Comparison of ENCODE assay signal across 21 mouse cellular contexts in genomic region chr12:72357667-72358420, GRCm38 (mm10). TPM values are rescaled to one million over a fixed set of nuclear protein-coding genes. Genes with fewer than 3 reads are reported as not detected.
A peak's percentile ranks its signal among the peaks of the same experiment; 100 is the strongest.
DNase-seq lines count a peak whose midpoint lies in the region; ATAC-seq lines count a peak whose summit lies in the region.
"Had no signal": no experiment of that assay in that cellular context is flagged by ENCODE, and none has a peak within 500 bp of the region (broad histone marks: within the 10 kb centered on the region; RNA-seq: fewer than 3 reads in every experiment).

No protein-coding gene starts in this region.

- H3K4me2 ChIP-seq in neural tube, embryonic 15.5 days = no peak overlapping the region
- no peak overlapping the region for H3K4me2 ChIP-seq in midbrain, embryonic 15.5 days
- H3K4me2 ChIP-seq: embryonic facial prominence, embryonic 12.5 days; forebrain, embryonic 12.5 days; heart, embryonic 11.5 days; limb, embryonic 13.5 days; liver, embryonic 12.5 days had no signal

- peaks cover 13% of the 10 kb centered on the region for H3K4me1 ChIP-seq in neural tube, embryonic 15.5 days
- peaks cover 10% of the 10 kb centered on the region for H3K4me1 ChIP-seq in midbrain, embryonic 15.5 days
- H3K4me1 ChIP-seq: limb, embryonic 13.5 days; liver, embryonic 12.5 days had no signal

- WGBS in neural tube, embryonic 15.5 days = 37% methylated on average over 11 of the region's 11 CpGs
- 49% methylated on average over 11 of the region's 11 CpGs for WGBS in midbrain, embryonic 15.5 days

- H3K4me3 ChIP-seq in neural tube, embryonic 15.5 days (replicated peaks) = no peak overlapping the region
- H3K4me3 ChIP-seq in midbrain, embryonic 15.5 days = no peak overlapping the region
- H3K4me3 ChIP-seq: embryonic facial prominence, embryonic 12.5 days; forebrain, embryonic 12.5 days; gastrocnemius, adult 2 months; limb, embryonic 13.5 days; liver, embryonic 12.5 days had no signal

- H3K27me3 ChIP-seq in neural tube, embryonic 15.5 days (replicated peaks) = no peaks in the 10 kb centered on the region
- no peaks in the 10 kb centered on the region for H3K27me3 ChIP-seq in midbrain, embryonic 15.5 days (replicated peaks)
- H3K27me3 ChIP-seq: embryonic facial prominence, embryonic 12.5 days; forebrain, embryonic 12.5 days; limb, embryonic 13.5 days; liver, embryonic 12.5 days had no signal

- ATAC-seq in neural tube, embryonic 15.5 days (ENCODE audit: low FRiP score) = no peak
- no peak for ATAC-seq in midbrain, embryonic 15.5 days (replicated peaks)
- ATAC-seq: intestine, postnatal 0 days; liver, embryonic 12.5 days had no signal

- no peak overlapping the region for H3K9ac ChIP-seq in neural tube, embryonic 15.5 days (replicated peaks)
- H3K9ac ChIP-seq in midbrain, embryonic 15.5 days = no peak overlapping the region
- H3K9ac ChIP-seq: embryonic facial prominence, embryonic 12.5 days; forebrain, embryonic 12.5 days; limb, embryonic 13.5 days; liver, embryonic 12.5 days had no signal

- H3K36me3 ChIP-seq in neural tube, embryonic 15.5 days = no peaks in the 10 kb centered on the region
- no peaks in the 10 kb centered on the region for H3K36me3 ChIP-seq in midbrain, embryonic 15.5 days (replicated peaks)
- H3K36me3 ChIP-seq: embryonic facial prominence, embryonic 12.5 days; forebrain, embryonic 12.5 days; limb, embryonic 13.5 days; liver, embryonic 12.5 days had no signal

- H3K27ac ChIP-seq in neural tube, embryonic 15.5 days (replicated peaks) = peak overlapping the region; percentile 15; the same call in 1 of the 2 replicates
- peak overlapping the region; percentile 42; the same call in 1 of the 2 replicates for H3K27ac ChIP-seq in midbrain, embryonic 15.5 days
- H3K27ac ChIP-seq: embryonic facial prominence, embryonic 12.5 days; forebrain, embryonic 12.5 days; gastrocnemius, adult 2 months; limb, embryonic 13.5 days; liver, embryonic 12.5 days had no signal

- H3K9me3 ChIP-seq in neural tube, embryonic 15.5 days (replicated peaks) = no peaks in the 10 kb centered on the region
- no peaks in the 10 kb centered on the region for H3K9me3 ChIP-seq in midbrain, embryonic 15.5 days
- H3K9me3 ChIP-seq: embryonic facial prominence, embryonic 12.5 days; forebrain, embryonic 12.5 days; limb, embryonic 13.5 days; liver, embryonic 12.5 days had no signal

- peak; percentile 62 for DNase-seq in heart, adult 11 months
- no peak for DNase-seq in heart, adult 8-10 months (ENCODE audit: low spot score)
- no peak for DNase-seq in neural tube, embryonic 10.5 days (ENCODE audit: extremely low spot score, low spot score)
- DNase-seq in adrenal gland, postnatal 4 days (ENCODE audit: low spot score in 2 of 2) = no peak
- no peak for DNase-seq in lung, adult 18-20 months
- DNase-seq: adrenal gland, postnatal 10 days; B cell, adult 2 months; cerebellum, adult 9-11 months; gastrocnemius, adult 2 months; kidney, postnatal 25 days; lung, adult 2 months; lung, postnatal 14 days; thymus, postnatal 14 days had no signal

RNA-seq across cellular contexts. Expression of gene Rtn1, which starts 51.0 kb away (rescaled TPM):
- total RNA-seq in heart, adult 8-10 months (2022) = 1 to 10 TPM; 3.3 to 7.0 (median 5.0) TPM
- polyA plus RNA-seq in neural tube, embryonic 15.5 days (2015; fragmentation: Nextera tagmentation; extraction: Ambion mirVana) = 2,686 and 3,326 TPM in 2 replicates
- polyA plus RNA-seq in midbrain, embryonic 15.5 days (2015; fragmentation: Nextera tagmentation; extraction: Ambion mirVana) = 3,115 and 3,141 TPM in 2 replicates
- total RNA-seq in adrenal gland, postnatal 4 days (2021) = 10 to 100 TPM; 66.3 to 86.5 TPM

Comparison
In these comparisons a context has a peak if more than half of its experiments do, and no peak if none do; other contexts are left out.
1. RNA of gene Rtn1, which starts 51.0 kb away (total RNA-seq): 66.3 to 86.5 TPM in adrenal gland, postnatal 4 days; 3.3 to 7.0 TPM in heart, adult 8-10 months; every median in the first group is over 4 times any median in the second.